Mouse (Mus musculus): ENCODE data around the gene Gm9732. TPM values are rescaled to one million over a fixed set of nuclear protein-coding genes. Genes with fewer than 3 reads are reported as not detected.

The Gm9732 gene
- total RNA-seq, 4 experiments from 2014 or later, result not detected

Other genes with a start within 250 kb of the Gm9732 start
- under 1 TPM in 1 of 4 experiments, not detected in 3; 0.36 TPM for gene Gm8094, start 198.4 kb upstream of the Gm9732 start, total RNA-seq (2022)
- under 1 TPM in 1 of 4 experiments, not detected in 3; 0.19 TPM for gene Gm8104, start 174.4 kb upstream of the Gm9732 start, total RNA-seq (2022)
- under 1 TPM in 1 of 4 experiments, not detected in 3; 0.25 TPM for gene Gm7233, start 95.2 kb upstream of the Gm9732 start, total RNA-seq (2022)
- not detected for gene Gm8122, start 39.7 kb upstream of the Gm9732 start, total RNA-seq (2022)
- not detected for gene Gm8126, start 16.4 kb upstream of the Gm9732 start, total RNA-seq (2022)
- not detected for gene Gm8127, start 18.8 kb downstream of the Gm9732 start, total RNA-seq (2022)
- not detected for gene 1700001F09Rik, start 72.8 kb downstream of the Gm9732 start, total RNA-seq (2022)
- not detected for gene Gm8138, start 141.3 kb downstream of the Gm9732 start, total RNA-seq (2022)

All from layer of hippocampus, adult 8-10 months (tissue).